Mouse (Mus musculus): Measurements from ENCODE around the gene Clns1a.

Clns1a gene

DNA sequence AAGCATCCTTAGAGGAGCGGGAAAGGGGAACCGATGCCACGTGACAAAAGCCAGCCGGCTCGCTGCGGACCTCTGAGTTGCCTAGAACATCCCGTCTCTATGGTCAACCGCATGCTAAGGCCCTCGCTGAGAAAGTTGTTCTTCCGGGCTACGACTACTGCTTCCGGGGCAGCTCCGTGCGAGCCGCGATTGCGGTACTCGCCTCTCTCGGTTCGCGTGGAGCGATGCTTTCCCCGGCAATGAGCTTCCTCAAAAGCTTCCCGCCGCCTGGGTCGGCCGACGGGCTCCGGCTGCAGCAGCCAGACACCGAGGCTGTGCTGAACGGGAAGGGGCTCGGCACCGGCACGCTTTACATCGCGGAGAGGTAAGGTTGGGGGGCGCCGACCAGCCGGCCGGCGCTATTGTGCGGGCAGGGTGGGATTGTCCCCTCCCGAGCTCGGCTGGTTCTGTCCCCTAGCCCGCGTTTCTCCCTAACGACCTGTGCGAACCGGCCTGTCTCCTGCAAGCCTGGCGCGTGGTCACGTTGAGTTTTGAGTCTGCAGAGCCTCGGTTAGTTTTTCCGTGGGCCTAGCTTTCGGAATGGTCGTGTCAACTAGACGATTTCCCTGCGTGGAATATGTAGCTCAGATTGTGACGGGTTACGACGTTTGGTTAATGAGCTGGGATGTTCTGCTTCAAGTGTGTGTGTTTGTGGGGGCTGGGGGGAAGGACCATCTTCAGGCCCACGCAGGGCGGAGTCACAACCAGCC, at the start of gene Clns1a:
TSS of gene Clns1a (plus strand) at position 129 of the 749 bp plus-strand sequence.
- peak; percentile 94 for ATAC-seq (ENCODE audit: insufficient number of reproducible peaks, low FRiP score, low TSS enrichment)

- no peak for ATAC-seq (ENCODE audit: insufficient number of reproducible peaks, low FRiP score, low TSS enrichment)
These were observed 48.8 kb upstream of the Clns1a start for GRCm38 (mm10) chr7:97647656-97648055.

DNA sequence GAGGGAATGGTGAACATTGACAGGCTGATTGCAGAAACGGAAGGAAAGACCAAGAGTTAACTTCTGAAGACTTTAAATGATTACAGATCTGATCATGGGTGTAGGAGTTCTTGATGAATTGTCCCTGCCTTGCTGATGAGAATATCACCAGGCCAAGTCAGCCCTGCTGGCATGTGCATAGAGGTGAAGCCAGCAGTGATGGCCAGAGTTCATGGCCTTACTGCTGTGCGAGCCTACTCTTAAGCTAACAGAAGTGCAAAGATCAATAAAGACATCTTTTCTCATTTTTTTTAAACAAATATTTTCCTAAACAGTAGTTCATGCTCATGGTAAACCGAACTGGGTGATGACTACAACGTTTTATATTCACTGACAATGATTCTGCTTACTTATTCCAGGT, 45.7 kb upstream of the Clns1a start:
- no peak for ATAC-seq (ENCODE audit: insufficient number of reproducible peaks, low FRiP score, low TSS enrichment)

DNA sequence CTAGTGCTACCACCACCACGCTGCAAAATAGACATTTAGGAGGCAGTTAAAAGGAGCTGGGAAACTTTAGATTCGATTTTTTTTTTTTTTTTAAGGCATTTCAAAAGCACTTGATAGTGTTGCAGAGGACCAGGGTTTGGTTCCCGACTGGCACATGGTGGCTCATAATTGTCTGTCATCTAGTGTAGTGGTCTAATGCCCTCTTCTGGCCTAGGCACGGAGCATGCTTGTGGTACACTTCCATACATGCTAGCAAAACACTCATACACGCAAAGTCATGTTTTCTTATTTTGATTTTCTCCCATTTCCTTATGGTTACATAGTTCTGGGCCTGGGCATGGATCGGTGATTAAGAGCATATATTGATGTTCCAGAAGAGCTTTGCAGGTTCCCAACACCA, 40.3 kb upstream of the Clns1a start:
- no peak for ATAC-seq (ENCODE audit: insufficient number of reproducible peaks, low FRiP score, low TSS enrichment)

DNA sequence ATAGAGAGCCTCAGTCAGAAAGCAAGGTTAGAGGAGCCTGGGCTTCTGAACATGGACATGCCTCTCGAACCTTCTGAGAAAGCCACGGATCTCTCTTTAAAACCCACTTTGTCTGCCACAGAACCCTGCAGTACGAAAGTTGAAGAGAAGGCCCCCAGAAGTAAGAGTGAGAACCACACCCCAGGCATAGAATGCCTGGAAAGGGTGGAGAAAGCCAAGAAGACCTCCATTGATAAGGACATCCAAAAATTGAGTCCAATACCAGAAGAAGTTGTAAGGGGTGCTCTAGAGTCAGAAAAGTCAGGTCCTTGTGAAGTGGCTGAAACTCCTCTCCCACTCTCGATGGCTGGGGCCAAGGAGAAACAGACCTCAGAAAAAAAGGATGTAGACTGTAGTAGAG, 34.8 kb upstream of the Clns1a start:
- ATAC-seq (ENCODE audit: insufficient number of reproducible peaks, low FRiP score, low TSS enrichment), result no peak

- ATAC-seq (ENCODE audit: insufficient number of reproducible peaks, low FRiP score, low TSS enrichment), result no peak
These were observed 17.2 kb upstream of the Clns1a start for GRCm38 (mm10) chr7:97679239-97679638.

GRCm38 (mm10) chr7:97687831-97688230, 8.6 kb upstream of the Clns1a start:
- no peak for ATAC-seq (ENCODE audit: insufficient number of reproducible peaks, low FRiP score, low TSS enrichment)

DNA sequence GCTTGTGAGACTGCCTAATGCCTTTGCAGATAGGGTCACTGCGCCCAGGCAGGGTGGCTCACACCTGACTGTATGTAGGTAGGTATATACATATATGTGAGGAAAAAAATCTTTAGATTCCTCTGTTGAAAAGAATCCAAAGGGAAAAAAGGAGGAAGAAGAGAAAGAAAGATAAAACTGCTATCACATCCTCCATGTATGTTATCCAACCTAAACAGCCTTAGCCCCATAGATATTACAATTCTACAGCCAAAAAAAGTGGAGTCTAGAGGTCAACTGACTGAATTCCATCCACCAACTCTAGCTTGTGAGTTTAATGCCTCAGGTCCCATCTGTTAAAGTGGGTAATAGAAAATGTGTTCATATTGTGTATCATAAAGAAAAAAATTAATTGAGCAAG, 993 bp upstream of the Clns1a start:
- ATAC-seq (ENCODE audit: insufficient number of reproducible peaks, low FRiP score, low TSS enrichment), result no peak

GRCm38 (mm10) chr7:97696133-97696505, 315 bp upstream of the Clns1a start:
- peak; percentile 26; the same call in 1 of the 2 replicates for ATAC-seq (ENCODE audit: insufficient number of reproducible peaks, low FRiP score, low TSS enrichment)

DNA sequence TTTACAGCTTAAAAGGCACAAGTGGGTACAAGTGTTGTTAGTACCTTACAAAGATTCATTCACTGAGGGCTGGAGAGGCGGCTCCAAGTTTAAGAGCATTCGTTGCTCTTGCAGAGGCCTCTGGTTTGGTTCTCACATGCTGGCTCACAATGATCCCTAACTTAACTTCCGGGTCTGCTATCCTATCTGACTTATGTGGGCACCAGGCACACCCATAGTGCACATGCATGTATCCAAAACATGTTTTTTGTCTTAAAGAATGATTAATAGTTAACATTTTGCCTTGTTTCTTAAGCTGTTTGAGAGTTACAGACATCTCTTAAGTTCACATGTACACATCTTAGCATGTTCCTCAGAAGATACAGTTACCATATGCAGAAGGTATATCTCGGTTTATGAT, 3.7 kb downstream of the Clns1a start:
- ATAC-seq (ENCODE audit: insufficient number of reproducible peaks, low FRiP score, low TSS enrichment), result no peak

DNA sequence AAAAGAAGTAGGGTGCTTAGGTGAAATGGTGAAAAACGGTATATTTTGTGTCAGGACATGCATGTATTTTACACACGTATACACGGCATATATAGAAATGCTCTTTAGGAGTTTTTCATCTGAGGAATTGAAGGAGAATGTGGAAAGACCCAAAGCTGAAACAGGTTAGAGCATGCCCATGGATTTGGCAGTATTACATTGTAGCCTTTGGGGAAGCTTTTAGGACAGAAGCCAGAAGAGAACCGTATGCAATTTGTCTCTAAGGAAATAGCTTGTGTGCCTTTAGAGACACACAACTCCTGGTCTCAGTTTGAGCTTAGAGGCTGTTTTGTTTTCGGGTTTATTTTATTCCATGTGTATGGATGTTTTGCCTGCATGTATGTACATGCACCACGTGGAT, 4.7 kb downstream of the Clns1a start:
- ATAC-seq (ENCODE audit: insufficient number of reproducible peaks, low FRiP score, low TSS enrichment), result no peak

- no peak for ATAC-seq (ENCODE audit: insufficient number of reproducible peaks, low FRiP score, low TSS enrichment)
These were observed 10.7 kb downstream of the Clns1a start for GRCm38 (mm10) chr7:97707123-97707522.

GRCm38 (mm10) chr7:97707809-97708208, 11.4 kb downstream of the Clns1a start:
- no peak for ATAC-seq (ENCODE audit: insufficient number of reproducible peaks, low FRiP score, low TSS enrichment)

GRCm38 (mm10) chr7:97709204-97709603, 12.8 kb downstream of the Clns1a start:
- ATAC-seq (ENCODE audit: insufficient number of reproducible peaks, low FRiP score, low TSS enrichment), result no peak

GRCm38 (mm10) chr7:97714651-97715050, 18.2 kb downstream of the Clns1a start:
- no peak for ATAC-seq (ENCODE audit: insufficient number of reproducible peaks, low FRiP score, low TSS enrichment)

DNA sequence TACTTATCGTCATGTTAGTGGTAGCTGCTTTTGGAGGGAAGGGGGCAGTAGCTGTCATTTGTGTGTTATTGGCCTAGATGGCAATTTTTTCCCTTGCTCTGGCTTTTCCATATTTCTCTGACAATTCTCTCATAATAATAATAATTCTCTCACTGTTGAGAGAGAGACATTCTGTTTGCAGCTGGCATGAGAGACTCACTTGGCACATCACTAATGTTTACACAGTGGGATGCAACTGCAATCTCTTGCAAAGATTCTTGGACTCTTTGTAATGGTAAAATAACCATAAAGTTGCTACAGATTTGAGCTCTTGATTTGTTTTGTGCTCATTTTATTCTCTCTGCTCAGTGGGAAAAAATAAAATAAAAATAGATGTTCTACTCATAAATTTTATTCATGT, 20.9 kb downstream of the Clns1a start:
- no peak for ATAC-seq (ENCODE audit: insufficient number of reproducible peaks, low FRiP score, low TSS enrichment)

- ATAC-seq (ENCODE audit: insufficient number of reproducible peaks, low FRiP score, low TSS enrichment), result no peak
These were observed 22.6 kb downstream of the Clns1a start for GRCm38 (mm10) chr7:97719078-97719477.

- no peak for ATAC-seq (ENCODE audit: insufficient number of reproducible peaks, low FRiP score, low TSS enrichment)
These were observed 23.7 kb downstream of the Clns1a start for GRCm38 (mm10) chr7:97720109-97720508.

DNA sequence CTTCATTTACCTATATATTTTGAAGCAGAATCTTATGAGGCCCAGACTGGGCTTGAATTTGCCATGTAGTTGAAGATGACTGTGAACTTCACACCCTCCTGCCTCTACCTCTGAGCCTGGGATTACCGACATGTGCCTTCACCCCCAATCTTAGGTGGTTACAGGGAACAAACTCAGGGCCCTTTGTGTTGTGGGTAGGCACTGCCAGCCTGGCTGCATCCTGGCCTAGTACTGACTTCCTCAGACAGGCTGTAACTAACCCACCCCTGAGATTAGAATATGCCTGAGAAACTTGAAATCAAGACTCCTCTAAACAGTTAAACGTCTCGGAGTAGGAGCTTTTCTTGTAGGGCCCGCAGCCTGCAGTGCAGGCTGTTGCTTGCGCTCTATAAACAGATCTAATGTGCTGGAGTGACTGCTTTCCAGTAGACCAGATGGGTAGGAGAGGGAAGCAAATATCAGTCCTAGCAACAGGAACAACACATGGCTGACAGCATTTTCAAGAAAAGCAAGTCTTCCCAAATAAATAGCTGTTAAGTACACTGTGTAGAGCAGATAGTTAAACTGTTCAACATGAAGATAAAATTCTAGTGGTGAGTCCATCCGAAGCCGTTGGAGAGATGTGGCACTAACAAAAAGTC, 26.0 kb downstream of the Clns1a start:
- ATAC-seq (ENCODE audit: insufficient number of reproducible peaks, low FRiP score, low TSS enrichment), result no peak

- ATAC-seq (ENCODE audit: insufficient number of reproducible peaks, low FRiP score, low TSS enrichment), result no peak
These were observed 27.5 kb downstream of the Clns1a start for GRCm38 (mm10) chr7:97723646-97724538.

DNA sequence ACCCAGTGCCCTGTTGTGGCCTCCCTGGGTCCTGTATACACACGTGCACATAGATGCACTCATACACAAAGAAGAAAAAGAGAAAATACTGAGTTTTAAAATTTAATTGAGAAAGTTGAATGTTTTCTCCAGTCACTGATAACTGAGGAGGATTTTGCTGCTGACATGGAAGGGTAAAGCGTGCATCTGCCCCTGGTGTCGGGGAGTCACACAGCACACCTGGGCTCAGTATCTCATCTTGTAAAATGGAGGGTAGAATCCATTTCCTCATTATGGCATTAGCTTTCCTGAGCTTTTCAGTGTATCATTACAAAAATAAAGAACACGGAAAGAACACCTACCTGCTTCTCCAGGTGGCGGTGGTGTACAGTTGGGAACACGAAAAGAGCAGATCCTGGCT, 29.0 kb downstream of the Clns1a start:
- no peak for ATAC-seq (ENCODE audit: insufficient number of reproducible peaks, low FRiP score, low TSS enrichment)

Measured in cerebellum, adult (tissue).